Mouse (Mus musculus) ES-E14 (cell line): ENCODE measurements at regions not wholly inside any gene's neighbourhood (a gene's known extent, or its start where the extent isn't known, plus 50 kb on each side); places are given as distances from the start of the nearest gene placed in this dataset.

Experiments used
- CHD2 ChIP-seq: IDR thresholded peaks from 2 replicates; pipeline ENCODE4 v1.6.1; 2014; ENCODE audit warnings: mild to moderate bottlenecking, low read depth, low read length, inconsistent platforms
- HCFC1 ChIP-seq: IDR thresholded peaks from 2 replicates; pipeline ENCODE4 v1.6.1; 2012; ENCODE audit warnings: low read length, inconsistent platforms, borderline replicate concordance; ENCODE audit not compliant: insufficient read depth
- MAFK ChIP-seq: IDR thresholded peaks from 2 replicates; pipeline ENCODE4 v1.6.1; 2014; ENCODE audit warnings: mild to moderate bottlenecking, low read depth, low read length, inconsistent platforms; ENCODE audit not compliant: insufficient read depth
- ZNF384 ChIP-seq: IDR thresholded peaks from 2 replicates; pipeline ENCODE4 v1.6.1; 2012; ENCODE audit warnings: low read depth, low read length, inconsistent platforms

DNA sequence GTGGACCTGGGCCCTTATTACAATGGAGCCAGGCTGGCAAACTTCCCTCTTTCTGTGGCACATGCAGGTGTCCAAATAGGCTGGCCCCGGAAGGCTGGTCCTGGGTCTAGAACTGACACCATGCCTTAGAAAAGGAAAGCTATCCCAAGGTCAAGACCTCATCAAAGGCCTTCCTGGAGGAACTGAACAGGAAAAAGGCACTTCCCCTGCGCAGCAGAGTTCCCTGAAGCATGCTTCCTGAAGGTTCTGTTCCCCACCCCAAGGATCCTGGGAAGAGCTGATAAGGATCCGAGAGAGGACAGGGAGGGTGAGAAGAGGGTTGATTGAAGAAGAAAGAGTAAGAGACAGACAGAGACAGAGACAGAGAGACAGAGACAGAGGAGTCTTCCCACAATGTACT is 204.0 kb downstream of the Bcor start:
- no peak for TF ChIP-seq ZNF384
- TF ChIP-seq MAFK: no peak
- no peak for TF ChIP-seq CHD2
- no peak for TF ChIP-seq HCFC1
